Mouse (Mus musculus): ENCODE results near the gene Elp4. TPM values are rescaled to one million over a fixed set of nuclear protein-coding genes. Genes with fewer than 3 reads are reported as not detected.

Gene Elp4
- total RNA-seq, 2 experiments from 2014 or later = 22.8 to 25.1 TPM

DNA sequence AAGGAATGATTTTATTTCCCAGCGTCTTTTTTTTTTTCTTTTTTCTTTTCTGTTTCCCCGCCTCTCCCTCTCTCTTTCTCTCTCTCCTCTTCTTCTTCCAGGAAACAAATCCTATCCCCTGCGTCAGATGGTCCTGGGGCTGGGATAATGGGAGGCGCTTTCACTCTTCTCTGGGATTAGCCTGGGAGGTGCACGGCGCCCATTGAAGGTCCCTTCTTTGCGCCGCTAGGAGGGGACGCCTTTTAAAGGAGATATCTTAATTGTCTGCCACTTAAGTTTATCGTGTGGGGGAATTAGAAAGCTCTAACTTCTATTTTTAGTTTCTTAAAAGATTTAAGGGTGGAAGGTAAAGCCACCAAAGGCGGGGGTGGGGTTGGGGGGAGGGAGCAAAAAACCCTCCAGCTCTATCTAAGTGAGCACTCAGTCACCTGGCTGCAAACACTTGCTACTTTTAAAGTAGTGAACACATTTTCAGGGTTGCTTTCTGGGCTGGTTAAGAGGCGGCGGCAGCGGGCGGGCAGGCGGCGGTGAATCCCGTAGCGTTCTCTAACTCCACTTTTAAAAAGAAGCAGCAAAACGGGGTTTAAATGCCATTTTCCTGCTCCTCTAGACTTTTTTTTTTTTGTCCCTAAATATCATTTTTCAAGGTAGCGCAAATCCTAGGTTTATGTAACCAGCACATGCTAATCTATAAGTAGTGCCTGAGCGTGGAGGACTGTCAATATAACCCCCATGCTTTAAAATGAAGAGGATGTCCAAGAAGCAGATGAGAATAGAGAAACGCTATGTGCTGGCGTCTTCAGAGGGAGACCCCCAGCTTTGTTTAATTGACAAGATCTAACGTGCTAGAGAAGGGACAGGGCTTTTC, 215.7 kb downstream of the Elp4 start:
- DNase-seq (ENCODE audit: extremely low spot score in 1 of 2, low spot score in 2 of 2) = no peak
- intact Hi-C loops (cut with DNase I) = loop anchor here (10.0 kb wide), 1 partner anchor 216 kb away; the partner anchor contains the start of genes Elp4 and Immp1l

DNA sequence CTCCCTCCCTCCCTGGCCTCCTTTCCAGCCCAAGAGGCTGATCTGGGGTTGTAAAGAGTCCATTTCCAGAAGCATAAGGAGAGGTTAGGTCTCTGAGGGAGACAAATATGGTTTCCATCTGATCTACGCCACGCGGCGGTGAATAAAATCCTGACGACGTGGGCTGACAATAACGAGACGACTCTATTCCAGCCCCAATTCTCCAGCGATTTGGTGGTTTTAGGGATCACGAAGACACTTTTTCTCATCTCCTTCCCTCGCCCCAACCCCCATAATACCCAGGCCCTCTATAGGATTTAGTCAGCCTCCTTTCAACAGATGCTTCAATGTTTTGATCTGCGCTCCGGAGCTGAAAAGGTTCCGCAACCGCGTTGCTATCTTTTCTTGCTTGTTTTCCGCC, 216.4 kb downstream of the Elp4 start:
- intact Hi-C loops (cut with DNase I) = loop anchor here (10.0 kb wide), 1 partner anchor 217 kb away; the partner anchor contains the start of genes Elp4 and Immp1l
- DNase-seq (ENCODE audit: extremely low spot score in 1 of 2, low spot score in 2 of 2) = no peak

DNA sequence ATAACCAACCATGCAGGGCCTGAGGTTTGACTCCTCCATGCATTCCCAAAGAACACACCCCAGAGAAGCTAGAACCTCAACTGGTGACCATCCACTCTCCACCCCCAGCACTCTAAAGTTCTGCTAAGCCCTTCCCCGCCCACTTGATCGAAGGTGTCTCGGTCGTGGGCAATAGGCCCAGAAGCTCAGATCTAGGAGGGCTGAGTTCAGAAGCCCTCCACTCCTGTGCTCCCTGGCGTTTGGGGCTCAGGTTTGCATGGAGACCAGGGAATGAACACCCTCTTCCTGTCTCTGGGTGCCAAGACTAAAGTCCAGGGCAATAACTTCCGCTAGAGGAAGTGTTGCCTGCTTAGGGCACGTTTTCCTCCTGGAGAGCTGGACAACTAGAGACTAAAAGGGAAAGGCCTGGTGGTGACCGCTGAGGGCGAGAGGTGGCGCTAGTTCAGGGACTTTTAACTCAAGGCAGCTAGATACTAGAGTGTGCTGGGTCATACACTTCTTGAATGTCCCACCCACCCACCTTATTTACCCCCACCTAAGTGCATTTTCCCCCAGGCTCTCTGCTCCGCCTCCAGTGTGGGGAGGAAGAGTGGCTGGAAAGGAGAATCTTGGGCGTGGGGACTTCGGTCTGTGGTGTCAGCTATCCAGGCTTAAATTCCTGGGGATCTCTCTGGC, 216.9 kb downstream of the Elp4 start:
- no peak for DNase-seq (ENCODE audit: extremely low spot score in 1 of 2, low spot score in 2 of 2)
- intact Hi-C loops (cut with DNase I) = loop anchor here (10.0 kb wide), 1 partner anchor 217 kb away; the partner anchor contains the start of genes Elp4 and Immp1l

DNA sequence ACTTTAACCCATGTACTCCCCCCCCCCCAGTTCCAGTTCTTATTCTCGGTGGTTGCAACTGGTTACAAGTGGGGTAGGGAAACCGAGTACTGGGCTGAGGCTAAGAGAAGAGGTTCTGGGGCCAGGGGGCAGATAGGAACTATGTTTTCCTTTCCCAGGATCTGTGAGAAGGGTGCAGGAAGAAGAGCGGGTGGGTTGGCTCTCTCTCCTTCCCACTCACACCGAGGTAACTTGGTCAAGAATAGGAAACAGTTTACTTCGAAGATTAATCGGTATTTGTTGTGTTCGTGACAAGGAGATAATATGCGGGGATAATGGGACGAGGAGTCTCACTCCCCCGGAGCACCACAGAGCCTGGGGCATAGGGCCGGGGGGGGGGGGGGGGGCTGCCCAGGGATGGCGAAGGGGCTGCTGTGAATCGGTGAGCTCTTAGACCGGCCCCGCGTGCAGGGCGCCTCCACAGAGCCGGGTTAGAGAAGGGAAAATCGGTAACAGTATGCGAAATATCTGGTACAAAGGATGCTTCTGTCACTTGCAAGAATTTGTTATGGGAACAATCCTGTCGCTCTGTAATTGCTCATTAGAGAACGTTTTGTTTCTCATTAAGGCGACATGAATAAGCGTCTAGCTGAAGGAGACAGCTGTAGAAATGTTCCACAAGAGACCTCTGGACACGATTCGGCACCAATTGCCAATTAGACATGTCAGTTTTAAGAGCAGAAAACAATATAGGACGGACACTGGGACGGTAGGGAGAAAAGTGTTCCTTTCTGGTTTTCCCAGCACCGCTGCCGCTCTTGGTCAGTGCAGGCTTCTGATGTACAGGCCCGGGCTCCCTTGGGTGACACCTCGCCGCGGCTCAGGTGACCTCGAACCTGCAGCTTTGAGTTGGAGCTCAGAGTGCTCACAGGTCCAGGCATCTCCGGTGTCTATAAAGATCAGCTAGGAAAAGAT, 217.7 kb downstream of the Elp4 start:
- DNase-seq (ENCODE audit: extremely low spot score in 1 of 2, low spot score in 2 of 2) = no peak
- intact Hi-C loops (cut with DNase I) = loop anchor here (10.0 kb wide), 1 partner anchor 218 kb away; the partner anchor contains the start of genes Elp4 and Immp1l

DNA sequence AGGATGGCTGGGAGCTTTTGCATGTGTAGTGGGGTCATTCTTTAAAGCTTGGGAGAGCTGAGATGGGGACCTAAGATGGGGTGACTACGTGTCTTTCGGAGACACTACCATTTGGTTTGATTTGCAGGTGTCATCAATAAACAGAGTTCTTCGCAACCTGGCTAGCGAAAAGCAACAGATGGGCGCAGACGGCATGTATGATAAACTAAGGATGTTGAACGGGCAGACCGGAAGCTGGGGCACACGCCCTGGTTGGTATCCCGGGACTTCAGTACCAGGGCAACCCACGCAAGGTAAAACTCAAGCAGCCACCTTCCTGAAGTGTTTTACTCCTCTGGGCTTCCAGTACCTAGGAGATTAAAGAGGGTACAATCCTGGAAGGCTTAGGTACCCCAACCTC, 218.7 kb downstream of the Elp4 start:
- DNase-seq (ENCODE audit: extremely low spot score in 1 of 2, low spot score in 2 of 2) = no peak
- intact Hi-C loops (cut with DNase I) = loop anchor here (10.0 kb wide), 1 partner anchor 219 kb away; the partner anchor contains the start of genes Elp4 and Immp1l

DNA sequence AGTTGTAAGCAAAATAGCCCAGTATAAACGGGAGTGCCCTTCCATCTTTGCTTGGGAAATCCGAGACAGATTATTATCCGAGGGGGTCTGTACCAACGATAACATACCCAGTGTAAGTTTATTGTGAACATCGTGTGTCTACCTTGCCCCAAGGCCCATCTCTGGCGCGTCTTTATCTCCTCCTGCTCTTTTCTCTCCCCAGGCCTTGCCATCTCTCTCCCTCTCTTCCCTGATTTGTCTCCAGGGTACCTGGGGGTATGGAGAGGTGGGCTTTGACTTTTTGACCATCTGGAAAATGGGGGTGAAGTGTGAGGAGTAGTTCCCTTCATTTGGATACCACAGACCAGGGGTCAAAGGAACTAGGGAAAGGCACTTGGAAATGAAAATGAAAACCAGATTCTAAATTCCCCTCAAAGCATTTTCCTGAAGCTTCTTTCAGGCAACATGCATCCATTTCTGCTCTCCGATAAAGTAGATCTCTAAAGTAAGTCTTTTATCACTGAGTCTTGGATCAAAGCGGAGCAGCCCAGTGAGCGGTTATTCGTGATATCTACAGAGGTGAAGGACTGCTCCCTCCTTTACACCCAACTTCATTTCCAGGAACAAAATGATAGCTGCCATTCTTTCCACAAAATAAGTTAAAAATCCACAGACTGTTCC, 219.2 kb downstream of the Elp4 start:
- intact Hi-C loops (cut with DNase I) = loop anchor here (10.0 kb wide), 1 partner anchor 220 kb away; the partner anchor contains the start of genes Elp4 and Immp1l
- DNase-seq (ENCODE audit: extremely low spot score in 1 of 2, low spot score in 2 of 2) = no peak

DNA sequence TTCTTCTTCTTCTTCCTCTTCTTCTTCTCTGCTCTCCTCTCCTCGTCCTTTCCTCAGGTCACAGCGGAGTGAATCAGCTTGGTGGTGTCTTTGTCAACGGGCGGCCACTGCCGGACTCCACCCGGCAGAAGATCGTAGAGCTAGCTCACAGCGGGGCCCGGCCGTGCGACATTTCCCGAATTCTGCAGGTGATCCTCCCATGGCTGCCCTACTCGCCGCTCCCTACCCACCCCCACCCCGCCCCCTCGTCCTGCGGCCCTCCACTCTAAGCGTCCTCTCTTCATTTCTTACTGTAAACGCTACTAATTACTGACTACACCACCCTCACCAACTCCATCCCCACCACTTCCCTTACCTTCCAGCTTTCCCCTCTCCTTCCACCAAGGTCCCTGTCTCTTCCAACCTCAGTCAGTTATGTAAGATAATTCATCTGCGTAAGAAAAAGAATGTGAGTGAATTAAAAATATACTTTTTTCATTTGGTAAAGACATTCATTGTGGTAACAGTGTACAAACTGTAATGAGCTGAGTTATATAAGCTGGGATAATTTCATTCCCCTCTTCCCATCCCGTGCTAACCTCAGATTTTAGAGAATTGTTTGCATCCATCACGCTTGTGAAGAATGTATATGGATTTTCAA, 220.5 kb downstream of the Elp4 start:
- intact Hi-C loops (cut with DNase I) = loop anchor here (10.0 kb wide), 1 partner anchor 221 kb away; the partner anchor contains the start of genes Elp4 and Immp1l

DNA sequence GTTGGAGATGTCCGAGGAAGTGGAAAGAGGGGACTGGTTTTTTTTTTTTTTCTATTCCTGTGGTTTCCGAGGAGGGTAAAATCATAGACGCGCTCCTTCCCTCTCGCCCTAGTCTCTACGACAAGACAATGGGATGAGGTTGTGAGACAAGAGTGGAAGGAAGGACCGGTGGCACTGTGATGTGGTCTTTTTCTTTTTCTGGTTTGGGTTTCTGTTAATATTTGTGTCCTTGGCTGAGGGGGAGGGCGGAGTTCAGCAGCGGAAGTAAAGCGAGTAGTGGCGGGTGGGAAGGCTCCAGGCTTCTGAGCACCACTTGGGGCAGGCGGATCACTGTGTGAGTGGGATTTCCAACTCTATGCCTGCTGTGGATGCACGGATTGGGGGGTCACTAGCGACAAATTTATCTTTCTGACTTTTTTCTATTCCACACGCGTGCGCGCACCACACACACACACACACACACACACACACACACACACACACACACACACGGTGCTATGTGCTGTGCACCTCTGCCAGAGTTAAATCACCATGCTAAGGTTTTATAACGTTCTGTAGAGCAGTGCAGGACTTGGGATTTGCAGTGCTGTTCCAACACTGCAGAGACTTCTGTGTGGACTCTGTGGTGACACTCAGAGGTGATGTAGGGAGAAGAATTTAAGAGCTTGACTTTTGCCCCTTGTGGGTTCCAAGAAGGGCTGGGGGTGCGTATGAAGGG, 221.6 kb downstream of the Elp4 start:
- DNase-seq (ENCODE audit: extremely low spot score in 1 of 2, low spot score in 2 of 2) = no peak
- intact Hi-C loops (cut with DNase I) = loop anchor here (10.0 kb wide), 1 partner anchor 222 kb away; the partner anchor contains the start of genes Elp4 and Immp1l

More for the DNA sequence above, 220.5 kb downstream of the Elp4 start:
- DNase-seq (ENCODE audit: extremely low spot score in 1 of 2, low spot score in 2 of 2) = no peak

DNA sequence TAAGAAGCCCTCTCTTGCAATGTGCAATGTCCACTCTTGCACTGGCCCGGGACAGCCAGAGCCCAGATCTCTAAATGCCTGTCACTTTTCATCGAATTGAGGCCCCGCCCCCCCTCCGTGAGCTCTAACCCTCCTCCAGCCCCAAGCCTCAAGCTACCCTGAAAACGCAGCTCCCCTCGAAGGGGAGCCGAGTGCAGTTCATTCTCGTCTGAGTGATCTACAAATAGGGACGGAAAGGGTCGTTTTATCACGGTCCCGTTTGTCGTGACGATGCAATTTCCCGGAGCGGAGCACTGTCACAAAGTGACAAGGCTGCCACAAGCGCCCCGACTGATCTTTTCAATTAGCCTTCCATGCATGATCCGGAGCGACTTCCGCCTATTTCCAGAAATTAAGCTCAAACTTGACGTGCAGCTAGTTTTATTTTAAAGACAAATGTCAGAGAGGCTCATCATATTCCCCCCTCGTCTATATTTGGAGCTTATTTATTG, 222.3 kb downstream of the Elp4 start:
- intact Hi-C loops (cut with DNase I) = loop anchor here (10.0 kb wide), 1 partner anchor 223 kb away; the partner anchor contains the start of genes Elp4 and Immp1l
- no peak for DNase-seq (ENCODE audit: extremely low spot score in 1 of 2, low spot score in 2 of 2)

DNA sequence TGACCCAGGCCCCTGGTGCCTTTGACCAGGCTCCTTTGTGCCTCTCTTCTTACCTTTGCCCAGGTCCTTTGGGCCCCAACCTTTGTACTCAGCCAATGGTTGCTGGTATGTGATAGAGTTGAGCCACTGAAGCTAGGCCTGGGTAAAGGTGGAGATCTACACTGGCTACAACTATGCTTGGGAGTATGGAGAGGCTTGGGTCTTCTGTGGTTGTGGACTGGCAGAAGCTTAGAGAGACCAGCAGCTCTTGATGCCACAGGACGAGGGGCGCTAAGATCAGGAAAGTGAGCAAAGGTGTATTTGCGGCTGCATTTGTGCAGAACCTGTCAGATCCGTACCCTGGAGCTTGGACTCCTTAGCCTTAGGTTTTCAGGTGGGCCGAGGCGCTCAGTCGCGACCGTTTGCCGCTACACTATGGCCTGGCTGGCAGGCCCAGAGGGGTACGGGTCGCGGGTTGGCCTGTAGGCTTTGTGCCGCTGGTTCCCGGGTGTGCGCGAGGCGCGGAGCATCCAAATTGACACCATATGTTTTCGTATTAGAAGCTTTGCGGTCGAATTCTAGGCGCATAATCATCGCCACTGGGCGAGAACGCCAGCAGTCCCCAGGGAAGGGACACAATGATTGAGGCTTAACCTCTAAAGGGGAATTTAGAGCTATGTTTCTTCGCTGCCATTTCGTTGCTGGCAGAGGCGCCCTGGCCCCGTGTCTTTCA, 223.2 kb downstream of the Elp4 start:
- DNase-seq (ENCODE audit: extremely low spot score in 1 of 2, low spot score in 2 of 2) = no peak
- intact Hi-C loops (cut with DNase I) = loop anchor here (10.0 kb wide), 1 partner anchor 224 kb away; the partner anchor contains the start of genes Elp4 and Immp1l

DNA sequence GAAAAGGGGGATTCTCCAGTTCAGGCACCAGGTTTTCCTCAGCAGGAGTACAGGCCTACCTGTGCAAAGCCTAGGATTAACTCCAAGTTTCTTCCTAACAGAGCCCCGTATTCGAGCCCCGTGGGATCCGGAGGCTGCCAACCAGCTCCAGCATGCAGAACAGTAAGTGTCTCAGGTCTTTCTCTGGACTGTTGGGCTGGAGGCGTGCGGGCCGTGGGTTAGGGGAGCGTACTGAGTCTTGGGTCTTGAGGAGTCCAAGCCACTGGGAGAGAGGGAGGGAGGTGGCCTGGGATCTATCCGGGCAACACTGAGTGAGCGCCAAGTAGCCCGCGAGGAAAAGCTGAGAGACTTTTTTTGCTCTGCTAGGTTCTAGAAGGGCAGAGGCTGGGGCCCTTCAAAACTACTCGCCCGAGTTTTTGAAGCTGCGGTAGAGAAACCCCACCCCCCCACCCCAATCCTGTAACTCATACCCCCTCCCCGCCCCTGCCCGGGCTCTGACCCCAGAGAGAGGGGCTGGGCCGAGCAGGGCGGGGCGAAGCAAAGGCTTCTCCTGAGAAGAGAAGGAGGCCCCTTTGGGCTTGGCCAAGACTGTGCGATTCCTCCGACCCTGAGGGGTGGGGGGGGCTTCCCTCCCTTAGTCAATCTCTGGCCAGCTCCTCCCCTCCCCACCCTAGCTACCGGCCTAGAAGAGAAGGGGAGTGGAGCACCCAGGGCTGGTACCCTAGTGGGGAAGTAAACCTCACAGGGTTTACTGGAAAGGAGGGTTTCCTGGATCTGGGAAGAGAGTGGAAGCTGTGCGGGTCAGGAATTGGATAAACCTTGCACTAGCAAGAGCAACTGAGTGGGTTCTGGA, 224.0 kb downstream of the Elp4 start:
- no peak for DNase-seq (ENCODE audit: extremely low spot score in 1 of 2, low spot score in 2 of 2)
- intact Hi-C loops (cut with DNase I) = loop anchor here (10.0 kb wide), 1 partner anchor 224 kb away; the partner anchor contains the start of genes Elp4 and Immp1l

DNA sequence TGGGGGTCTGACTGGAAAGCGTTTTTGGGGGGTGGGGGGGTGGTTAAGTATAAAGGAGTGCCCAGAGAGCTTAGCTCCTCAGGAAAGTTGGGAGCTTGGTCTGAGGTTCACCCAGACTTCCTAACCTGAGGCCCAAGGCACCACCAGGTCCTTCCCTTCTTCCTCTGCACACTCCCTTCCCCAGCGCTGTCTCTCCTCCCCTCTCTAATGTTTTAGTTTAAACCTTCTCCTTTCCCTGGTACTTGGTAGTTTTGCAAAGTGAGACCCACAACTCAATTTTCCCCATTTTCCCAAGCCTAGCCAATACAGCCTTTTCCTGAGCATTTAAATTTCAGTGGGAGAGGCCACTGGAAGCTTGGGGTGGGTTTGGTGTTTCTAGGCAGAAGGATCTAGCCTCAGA, 225.0 kb downstream of the Elp4 start:
- intact Hi-C loops (cut with DNase I) = loop anchor here (5.0 to 10.0 kb wide), 3 partner anchors 345 to 552 kb away; partner anchors contain the start of gene Wt1
- DNase-seq (ENCODE audit: extremely low spot score in 1 of 2, low spot score in 2 of 2) = no peak

DNA sequence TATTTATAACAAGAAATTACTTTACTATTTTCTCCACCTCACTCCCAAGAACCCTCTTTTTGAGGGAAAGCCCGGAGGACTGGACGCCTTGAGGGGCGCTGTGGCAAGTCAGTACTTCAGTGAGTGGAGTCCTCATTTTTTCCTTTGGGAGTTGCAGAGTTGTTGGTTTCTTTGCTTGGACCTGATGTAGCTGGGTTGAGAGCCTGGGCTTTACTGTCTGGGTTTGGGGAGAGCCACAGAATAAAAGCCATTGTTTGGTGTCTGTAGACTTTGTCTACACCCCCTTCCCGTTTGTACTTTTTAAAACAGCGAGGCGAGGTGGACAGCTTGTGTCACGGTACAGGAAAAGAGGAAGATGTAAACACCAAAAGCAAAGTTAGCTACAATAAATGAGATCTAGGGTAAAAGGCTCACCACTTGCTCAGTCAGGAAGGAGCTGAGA, 225.5 kb downstream of the Elp4 start:
- no peak for DNase-seq (ENCODE audit: extremely low spot score in 1 of 2, low spot score in 2 of 2)
- intact Hi-C loops (cut with DNase I) = loop anchor here (5.0 to 10.0 kb wide), 3 partner anchors 344 to 552 kb away; partner anchors contain the start of gene Wt1

DNA sequence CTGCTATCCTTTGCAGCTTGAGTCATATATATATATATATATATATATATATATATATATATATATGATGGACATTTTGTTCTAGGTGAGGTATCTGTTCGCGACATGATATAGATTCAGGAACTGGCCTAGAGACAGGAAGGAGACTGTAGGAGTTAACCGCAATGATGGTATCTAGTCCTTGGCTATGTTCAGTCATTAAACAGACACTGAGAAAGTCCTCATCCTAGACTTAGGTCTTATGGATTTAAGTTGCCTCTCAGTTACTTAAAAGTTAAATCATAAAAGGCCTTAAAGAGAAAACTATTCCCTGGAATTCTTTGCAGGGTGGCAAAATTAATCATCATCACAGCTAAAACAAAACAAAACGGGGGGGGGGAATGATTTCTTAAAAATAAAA, 226.1 kb downstream of the Elp4 start:
- intact Hi-C loops (cut with DNase I) = loop anchor here (5.0 to 10.0 kb wide), 3 partner anchors 344 to 551 kb away; partner anchors contain the start of gene Wt1
- no peak for DNase-seq (ENCODE audit: extremely low spot score in 1 of 2, low spot score in 2 of 2)

Data from left cerebral cortex, postnatal 10 days (tissue).